Mouse (Mus musculus) macrophage (primary cell): ENCODE data around the gene Krt80. TPM values are rescaled to one million over a fixed set of nuclear protein-coding genes. Genes with fewer than 3 reads are reported as not detected.

Experiments
- H3K27ac ChIP-seq: fragments of 350-480 bp; formaldehyde crosslinking; 2 replicates; pipeline ENCODE4 v1.9.0; 2021
- H3K36me3 ChIP-seq: fragments of 350-480 bp; formaldehyde crosslinking; 2 replicates; pipeline ENCODE4 v1.9.0; 2021; ENCODE audit errors: inconsistent target
- H3K4me3 ChIP-seq: fragments of 350-480 bp; formaldehyde crosslinking; 2 replicates; pipeline ENCODE4 v1.9.0; 2021; ENCODE audit errors: inconsistent target
- H3K79me2 ChIP-seq: fragments of 350-480 bp; formaldehyde crosslinking; 2 replicates; pipeline ENCODE4 v1.9.0; 2021; ENCODE audit errors: inconsistent target
- WGBS: methylation state at CpG from one replicate; pipeline ENCODE4 v1.1.7; 2026; ENCODE audit warnings: inconsistent platforms; ENCODE audit not compliant: missing documents; 5-methylcytosine and 5-hydroxymethylcytosine counted together
- polyA plus RNA-seq: library from polyadenylated mRNA; stranded (reverse); fragments of 250-400 nt; gene quantifications from 3 replicates; pipeline ENCODE4 v1.2.4, GENCODE M21; 2018; ENCODE audit warnings: inconsistent platforms

Gene Krt80
- polyA plus RNA-seq, 1 experiment from 2014 or later: 0.83 TPM

GRCm38 (mm10) chr15:101321126-101321525, 48.8 kb downstream of the Krt80 start:
- H3K36me3 ChIP-seq: no peaks in the 10 kb centered on the region
- 39% methylated on average over 5 of the region's 5 CpGs for WGBS
- H3K79me2 ChIP-seq: peaks cover 6% of the 10 kb centered on the region; the same call in 1 of the 2 replicates
- no peak overlapping the region for H3K4me3 ChIP-seq
- no peak overlapping the region for H3K27ac ChIP-seq

DNA sequence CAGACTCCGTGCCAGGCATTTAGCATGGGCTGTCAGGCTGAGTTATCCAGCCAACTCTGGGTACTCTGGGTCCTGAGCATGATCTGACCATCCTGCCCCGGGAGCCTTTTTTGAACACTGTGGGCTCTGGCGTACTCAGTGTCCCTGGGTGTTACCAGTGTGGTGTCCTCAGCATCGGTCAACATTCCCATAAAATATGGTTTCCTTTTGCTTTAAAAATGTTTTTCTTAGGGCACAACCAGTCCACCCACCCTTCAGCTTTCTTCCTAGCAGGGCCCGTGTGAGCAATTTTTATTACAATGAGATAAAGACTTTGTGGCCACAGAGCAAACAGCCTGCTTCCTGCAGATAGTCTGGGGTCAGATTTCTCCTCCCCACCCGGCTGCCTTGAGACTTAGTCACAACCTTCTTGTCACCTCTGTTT, 49.3 kb downstream of the Krt80 start:
- Histone ChIP-seq H3K4me3 (no peak overlapping the region), H3K27ac (no peak overlapping the region), H3K79me2 (peaks cover 8% of the 10 kb centered on the region; the same call in 1 of the 2 replicates), H3K36me3 (no peaks in the 10 kb centered on the region)
- 43% methylated on average over 6 of the region's 6 CpGs for WGBS

- no peaks in the 10 kb centered on the region for H3K36me3 ChIP-seq
- 49% methylated on average over 6 of the region's 6 CpGs for WGBS
- peaks cover 8% of the 10 kb centered on the region; the same call in 1 of the 2 replicates for H3K79me2 ChIP-seq
- H3K27ac ChIP-seq: peak overlapping the region; percentile 82; the same call in 1 of the 2 replicates
- H3K4me3 ChIP-seq: no peak overlapping the region
Observed at GRCm38 (mm10) chr15:101320010-101320617, 49.8 kb downstream of the Krt80 start.

GRCm38 (mm10) chr15:101318889-101319765, 50.8 kb downstream of the Krt80 start:
- H3K79me2 ChIP-seq: peaks cover 8% of the 10 kb centered on the region; the same call in 1 of the 2 replicates
- WGBS: 31% methylated on average over 14 of the region's 14 CpGs

DNA sequence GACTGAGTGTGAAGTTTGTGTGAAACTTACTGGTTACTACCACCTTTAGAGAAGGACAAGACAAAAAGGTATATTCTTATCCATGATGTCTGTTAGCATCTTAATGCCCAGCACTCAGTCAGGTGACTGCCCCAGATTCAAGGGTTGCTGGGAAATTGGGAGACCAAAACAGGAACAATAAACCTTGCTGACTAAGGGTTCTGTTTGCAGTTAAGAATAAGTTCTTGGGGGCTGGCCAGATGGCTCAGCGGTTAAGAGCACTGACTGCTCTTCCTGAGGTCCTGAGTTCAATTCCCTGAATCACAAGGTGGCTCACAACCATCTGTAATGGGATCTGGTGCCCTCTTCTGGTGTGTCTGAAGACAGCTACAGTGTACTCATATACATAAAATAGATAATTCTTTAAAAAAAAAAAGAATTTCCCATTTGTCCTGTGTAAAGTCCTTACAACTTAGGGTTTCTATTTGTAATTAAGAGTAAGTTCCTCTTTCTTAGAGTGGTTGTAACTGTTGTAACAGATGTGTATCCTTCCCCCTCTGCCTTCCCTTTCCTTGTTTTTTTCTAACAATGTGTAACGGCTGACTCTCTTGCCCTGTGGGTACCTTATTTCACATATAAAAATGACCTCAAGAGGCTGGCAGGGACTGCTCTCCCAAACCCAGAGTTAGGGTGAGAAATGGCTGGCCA, 52.0 kb downstream of the Krt80 start:
- H3K27ac ChIP-seq: peak overlapping the region; percentile 82
- H3K4me3 ChIP-seq: peak overlapping the region; percentile 55; the same call in 1 of the 2 replicates
- H3K36me3 ChIP-seq: no peaks in the 10 kb centered on the region
- peaks cover 8% of the 10 kb centered on the region; the same call in 1 of the 2 replicates for H3K79me2 ChIP-seq
- 5% methylated on average over 2 of the region's 2 CpGs for WGBS

More at GRCm38 (mm10) chr15:101318889-101319765, 50.8 kb downstream of the Krt80 start:
- peak overlapping the region; percentile 82 for H3K27ac ChIP-seq
- no peak overlapping the region for H3K4me3 ChIP-seq
- no peaks in the 10 kb centered on the region for H3K36me3 ChIP-seq

DNA sequence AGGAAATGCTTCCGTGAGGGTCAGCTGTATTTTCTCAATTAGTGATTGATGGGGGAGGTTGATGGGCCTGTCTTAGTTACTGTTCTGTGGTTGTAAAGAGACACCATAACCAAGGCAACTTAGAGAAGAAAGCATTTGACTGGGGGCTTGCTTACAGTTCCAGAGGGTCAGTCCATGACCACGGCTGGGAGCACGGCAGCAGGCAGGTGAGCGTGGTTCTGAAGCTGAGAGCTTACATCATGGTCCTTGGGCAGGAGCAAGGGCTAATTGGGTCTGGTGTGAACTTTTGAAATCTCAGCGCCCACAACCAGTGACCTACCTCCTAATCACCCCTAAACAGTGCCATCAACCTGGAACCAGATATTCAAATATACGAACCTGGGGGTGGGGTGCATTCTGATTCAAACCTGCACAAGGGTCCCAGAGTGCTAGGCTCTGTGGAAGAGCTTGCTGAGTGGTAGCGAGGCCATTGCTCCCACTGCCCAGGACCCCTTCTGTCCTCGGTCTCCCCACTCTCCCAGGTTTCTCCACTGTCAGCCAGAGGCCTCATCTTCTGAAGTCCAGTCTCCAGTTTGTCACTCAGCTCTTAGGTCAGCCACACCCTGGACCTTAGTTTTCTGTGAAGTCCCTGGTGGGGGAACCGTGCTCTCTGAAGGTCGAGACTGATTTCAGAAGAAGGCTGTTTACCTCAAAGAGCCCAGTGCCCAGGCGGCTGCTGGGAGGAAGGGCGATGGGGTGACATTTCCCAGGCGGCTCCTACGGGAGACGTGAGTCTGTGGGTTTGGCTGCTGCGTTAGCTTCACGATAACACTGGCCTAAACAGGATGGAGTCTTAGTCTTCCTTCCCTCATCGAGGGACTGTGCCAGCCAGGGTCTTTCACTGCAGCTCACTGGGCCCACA, 52.8 kb downstream of the Krt80 start:
- peaks cover 8% of the 10 kb centered on the region; the same call in 1 of the 2 replicates for H3K79me2 ChIP-seq
- H3K36me3 ChIP-seq: no peaks in the 10 kb centered on the region
- peak overlapping the region; percentile 82 for H3K27ac ChIP-seq
- 20% methylated on average over 17 of the region's 18 CpGs for WGBS
- peak overlapping the region; percentile 55 for H3K4me3 ChIP-seq

- 5% methylated on average over 13 of the region's 13 CpGs for WGBS
- no peaks in the 10 kb centered on the region for H3K36me3 ChIP-seq
- H3K79me2 ChIP-seq: peaks cover 8% of the 10 kb centered on the region; the same call in 1 of the 2 replicates
- H3K27ac ChIP-seq: peak overlapping the region; percentile 82
- H3K4me3 ChIP-seq: peak overlapping the region; percentile 55
Observed at GRCm38 (mm10) chr15:101316279-101316912, 53.6 kb downstream of the Krt80 start.

GRCm38 (mm10) chr15:101315832-101316231, 54.1 kb downstream of the Krt80 start:
- H3K79me2 ChIP-seq: peaks cover 8% of the 10 kb centered on the region; the same call in 1 of the 2 replicates
- 1% methylated on average over 10 of the region's 11 CpGs for WGBS
- H3K4me3 ChIP-seq: peak overlapping the region; percentile 55
- peak overlapping the region; percentile 82 for H3K27ac ChIP-seq
- no peaks in the 10 kb centered on the region for H3K36me3 ChIP-seq

DNA sequence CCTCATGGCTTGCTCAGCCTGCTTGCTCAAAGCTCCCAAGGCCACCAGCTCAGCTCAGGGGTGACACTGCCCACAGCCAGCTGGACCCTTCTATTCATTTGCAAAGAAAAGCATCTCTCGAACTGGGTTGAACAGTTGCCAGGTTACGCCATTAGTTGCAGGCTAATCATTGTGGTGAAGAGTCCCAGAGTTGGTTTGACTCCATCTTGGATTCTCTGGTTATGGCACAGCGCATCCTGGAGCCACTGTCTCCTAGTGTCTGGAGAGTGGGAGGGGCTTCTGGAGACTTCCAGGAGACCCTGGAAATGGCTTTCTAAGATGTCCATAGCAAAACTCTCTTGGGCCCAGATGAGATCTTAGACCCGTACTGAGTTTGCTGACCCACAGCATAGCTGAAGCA, 54.6 kb downstream of the Krt80 start:
- H3K27ac ChIP-seq: no peak overlapping the region
- no peak overlapping the region for H3K4me3 ChIP-seq
- peaks cover 8% of the 10 kb centered on the region; the same call in 1 of the 2 replicates for H3K79me2 ChIP-seq
- 87% methylated on average over 4 of the region's 4 CpGs for WGBS
- H3K36me3 ChIP-seq: no peaks in the 10 kb centered on the region

- Histone ChIP-seq H3K4me3 (no peak overlapping the region), H3K27ac (no peak overlapping the region), H3K36me3 (no peaks in the 10 kb centered on the region), H3K79me2 (peaks cover 8% of the 10 kb centered on the region; the same call in 1 of the 2 replicates)
- 90% methylated on average over 6 of the region's 6 CpGs for WGBS
Observed at GRCm38 (mm10) chr15:101312006-101312405, 58.0 kb downstream of the Krt80 start.

- H3K27ac ChIP-seq: no peak overlapping the region
- peaks cover 3% of the 10 kb centered on the region; the same call in 1 of the 2 replicates for H3K79me2 ChIP-seq
- H3K36me3 ChIP-seq: no peaks in the 10 kb centered on the region
- no peak overlapping the region for H3K4me3 ChIP-seq
- 43% methylated on average over 9 of the region's 15 CpGs for WGBS
Observed at GRCm38 (mm10) chr15:101311087-101311770, 58.7 kb downstream of the Krt80 start.

GRCm38 (mm10) chr15:101309493-101309892, 60.5 kb downstream of the Krt80 start:
- Histone ChIP-seq H3K36me3 (no peaks in the 10 kb centered on the region), H3K79me2 (no peaks in the 10 kb centered on the region), H3K27ac (peak overlapping the region; percentile 36), H3K4me3 (no peak overlapping the region)
- 75% methylated on average over 5 of the region's 5 CpGs for WGBS
